Mouse (Mus musculus): ENCODE results near the gene 1700001J03Rik.
"Not testable (repeated sequence)": the region's sequence is repeated elsewhere in the genome, so short reads cannot be mapped to it uniquely, and the experiment has no call there.

Gene 1700001J03Rik

GRCm38 (mm10) chr5:146185204-146185603, at the start of gene 1700001J03Rik:
TSS of gene 1700001J03Rik (minus strand) at chr5:146185304.
- not testable (repeated sequence) for DNase-seq (ENCODE audit: low read depth, low spot score)

GRCm38 (mm10) chr5:146234336-146234735, 49.2 kb upstream of the 1700001J03Rik start:
- no peak for DNase-seq (ENCODE audit: low read depth, low spot score)

GRCm38 (mm10) chr5:146232816-146233215, 47.7 kb upstream of the 1700001J03Rik start:
- DNase-seq (ENCODE audit: low read depth, low spot score) = no peak

- no peak for DNase-seq (ENCODE audit: low read depth, low spot score)
Measured at GRCm38 (mm10) chr5:146232056-146232675, 47.1 kb upstream of the 1700001J03Rik start.

GRCm38 (mm10) chr5:146231655-146231996, 46.5 kb upstream of the 1700001J03Rik start:
- DNase-seq (ENCODE audit: low read depth, low spot score) = no peak

- DNase-seq (ENCODE audit: low read depth, low spot score) = peak; percentile 95
Measured at GRCm38 (mm10) chr5:146230864-146231654, 46.0 kb upstream of the 1700001J03Rik start, which contains the start of gene Cdk8. TSS of gene Cdk8 (plus strand) at chr5:146231230.

GRCm38 (mm10) chr5:146229869-146230650, 45.0 kb upstream of the 1700001J03Rik start:
- DNase-seq (ENCODE audit: low read depth, low spot score) = no peak

GRCm38 (mm10) chr5:146227496-146227895, 42.4 kb upstream of the 1700001J03Rik start:
- DNase-seq (ENCODE audit: low read depth, low spot score) = no peak

GRCm38 (mm10) chr5:146223786-146224185, 38.7 kb upstream of the 1700001J03Rik start:
- DNase-seq (ENCODE audit: low read depth, low spot score) = no peak

GRCm38 (mm10) chr5:146221722-146222121, 36.6 kb upstream of the 1700001J03Rik start:
- no peak for DNase-seq (ENCODE audit: low read depth, low spot score)

- DNase-seq (ENCODE audit: low read depth, low spot score) = peak; percentile 94
Measured at GRCm38 (mm10) chr5:146220879-146221714, 36.0 kb upstream of the 1700001J03Rik start, which contains the start of gene Rnf6. TSS of gene Rnf6 (minus strand) at chr5:146221555.

GRCm38 (mm10) chr5:146220501-146220878, 35.4 kb upstream of the 1700001J03Rik start:
- DNase-seq (ENCODE audit: low read depth, low spot score) = no peak

GRCm38 (mm10) chr5:146205537-146205936, 20.4 kb upstream of the 1700001J03Rik start:
- DNase-seq (ENCODE audit: low read depth, low spot score) = no peak

- DNase-seq (ENCODE audit: low read depth, low spot score) = no peak
Measured at GRCm38 (mm10) chr5:146203921-146204320, 18.8 kb upstream of the 1700001J03Rik start.

GRCm38 (mm10) chr5:146200580-146200979, 15.5 kb upstream of the 1700001J03Rik start:
- DNase-seq (ENCODE audit: low read depth, low spot score) = no peak

- no peak for DNase-seq (ENCODE audit: low read depth, low spot score)
Measured at GRCm38 (mm10) chr5:146199540-146199939, 14.4 kb upstream of the 1700001J03Rik start.

GRCm38 (mm10) chr5:146199073-146199472, 14.0 kb upstream of the 1700001J03Rik start:
- DNase-seq (ENCODE audit: low read depth, low spot score) = no peak

- no peak for DNase-seq (ENCODE audit: low read depth, low spot score)
Measured at GRCm38 (mm10) chr5:146193360-146193759, 8.3 kb upstream of the 1700001J03Rik start.

GRCm38 (mm10) chr5:146190501-146191269, 5.6 kb upstream of the 1700001J03Rik start:
- no peak for DNase-seq (ENCODE audit: low read depth, low spot score)

GRCm38 (mm10) chr5:146190093-146190492, 5.0 kb upstream of the 1700001J03Rik start:
- DNase-seq (ENCODE audit: low read depth, low spot score) = no peak

All from forelimb bud, embryonic 11.5 days (tissue).